Mouse (Mus musculus): ENCODE results near the gene AI464131. TPM values are rescaled to one million over a fixed set of nuclear protein-coding genes. Genes with fewer than 3 reads are reported as not detected.
A peak's percentile ranks its signal among the peaks of the same experiment; 100 is the strongest.

The AI464131 gene
- polyA plus RNA-seq, 1 experiment from 2014 or later: 19.5 TPM

DNA sequence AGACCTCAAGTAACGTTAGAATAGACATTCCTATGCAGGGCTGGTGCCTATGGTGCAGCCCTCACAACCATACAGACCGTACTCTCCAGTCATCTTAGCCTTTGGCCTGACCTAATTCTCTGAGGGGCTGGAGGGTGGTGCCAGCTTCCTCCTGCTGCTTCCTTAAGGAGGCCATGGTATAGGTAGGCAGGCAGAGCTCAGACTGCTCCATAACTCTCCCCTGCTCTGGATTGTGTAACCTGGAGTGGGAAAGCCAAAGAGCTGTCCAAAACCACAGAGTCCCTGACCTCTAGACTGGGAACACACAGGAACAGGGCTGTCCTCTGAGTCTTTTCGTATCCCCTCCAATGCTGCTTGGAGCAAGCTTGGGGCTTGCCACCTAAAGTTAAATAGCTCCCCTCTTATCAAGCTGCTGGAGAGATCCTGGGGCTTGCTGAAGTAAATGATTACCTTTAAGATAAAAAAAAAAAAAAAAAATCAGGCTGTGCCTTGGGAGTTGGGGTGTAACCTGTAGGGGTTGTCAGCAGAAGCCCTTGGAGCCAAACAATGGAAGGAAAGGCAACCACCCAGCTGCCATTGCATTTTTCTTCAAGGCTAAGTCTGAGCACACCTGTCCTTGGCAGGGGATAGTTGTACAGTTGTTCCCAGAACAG lies 9.3 kb downstream of the AI464131 start:
- no peak for ATAC-seq
- H3K4me1 ChIP-seq (ENCODE audit: control insufficient read depth, insufficient read depth, low read depth, low read length): peaks cover 12% of the 10 kb centered on the region
- no peak overlapping the region for H3K27ac ChIP-seq (ENCODE audit: low read depth, low read length)
- H3K4me2 ChIP-seq (ENCODE audit: low read length): no peak overlapping the region
- H3K9me3 ChIP-seq (ENCODE audit: control insufficient read depth, low read length): no peaks in the 10 kb centered on the region
- H3K9ac ChIP-seq (ENCODE audit: low read depth, low read length): no peak overlapping the region
- WGBS: 75% methylated on average over 3 of the region's 3 CpGs
- no peak overlapping the region for H3K4me3 ChIP-seq (ENCODE audit: low read length)
- no peaks in the 10 kb centered on the region for H3K36me3 ChIP-seq (ENCODE audit: control insufficient read depth, insufficient read depth, low read length)
- peaks cover 10% of the 10 kb centered on the region for H3K27me3 ChIP-seq (replicated peaks; ENCODE audit: control insufficient read depth, insufficient read depth, low read length)

DNA sequence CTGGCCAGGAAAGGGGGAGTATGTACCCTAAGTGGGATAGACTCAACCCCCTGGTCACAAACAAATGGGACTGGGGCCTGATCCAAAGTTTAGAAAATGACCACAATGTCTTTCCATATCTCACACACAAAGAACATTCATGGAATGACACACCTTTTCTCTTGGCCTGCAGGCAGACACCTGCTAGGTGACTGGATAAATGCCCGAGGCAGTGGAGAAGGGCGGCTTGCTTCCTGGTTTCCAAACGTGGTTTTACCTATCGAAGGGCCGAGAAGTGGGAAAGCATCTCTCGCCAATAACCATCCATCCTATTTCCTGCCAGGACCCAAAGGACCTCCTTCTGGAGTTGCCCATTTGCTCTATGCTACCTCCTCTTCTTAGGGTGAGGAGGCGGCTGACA lies 9.9 kb downstream of the AI464131 start:
- peaks cover 6% of the 10 kb centered on the region for H3K27me3 ChIP-seq (replicated peaks; ENCODE audit: control insufficient read depth, insufficient read depth, low read length)
- no peak for ATAC-seq
- H3K27ac ChIP-seq (ENCODE audit: low read depth, low read length): no peak overlapping the region
- peaks cover 6% of the 10 kb centered on the region for H3K4me1 ChIP-seq (ENCODE audit: control insufficient read depth, insufficient read depth, low read depth, low read length)
- no peaks in the 10 kb centered on the region for H3K36me3 ChIP-seq (ENCODE audit: control insufficient read depth, insufficient read depth, low read length)
- 86% methylated on average over 7 of the region's 7 CpGs for WGBS
- H3K9ac ChIP-seq (ENCODE audit: low read depth, low read length): no peak overlapping the region
- H3K9me3 ChIP-seq (ENCODE audit: control insufficient read depth, low read length): no peaks in the 10 kb centered on the region
- no peak overlapping the region for H3K4me3 ChIP-seq (ENCODE audit: low read length)
- no peak overlapping the region for H3K4me2 ChIP-seq (ENCODE audit: low read length)

DNA sequence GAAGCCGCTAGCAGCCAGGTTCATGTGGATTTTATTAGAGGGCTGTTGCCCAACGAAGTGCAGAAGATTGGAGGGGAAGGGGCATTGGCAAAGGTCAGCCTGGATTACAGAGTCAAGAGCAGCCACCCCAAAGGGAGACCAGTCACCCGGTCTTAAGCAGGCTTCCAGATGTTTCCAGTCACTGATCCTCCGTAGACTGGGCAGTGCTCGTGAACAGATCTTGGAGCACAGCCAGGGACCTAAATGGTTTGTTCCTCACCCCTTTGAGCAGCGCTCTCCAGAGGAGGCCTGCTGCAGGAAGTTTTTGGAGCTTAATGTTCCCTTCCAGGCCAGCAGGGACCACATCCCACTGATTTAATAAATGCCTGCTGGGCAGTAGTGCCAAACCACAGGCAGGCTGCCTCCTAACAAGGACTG lies 21.3 kb downstream of the AI464131 start:
- H3K4me2 ChIP-seq (ENCODE audit: low read length): no peak overlapping the region
- H3K4me1 ChIP-seq (ENCODE audit: control insufficient read depth, insufficient read depth, low read depth, low read length): peaks cover 3% of the 10 kb centered on the region; the same call in 1 of the 2 replicates
- WGBS: 55% methylated on average over 6 of the region's 6 CpGs
- peak overlapping the region; percentile 24; the same call in 1 of the 2 replicates for H3K27ac ChIP-seq (ENCODE audit: low read depth, low read length)
- peaks cover 7% of the 10 kb centered on the region; the same call in 1 of the 2 replicates for H3K36me3 ChIP-seq (ENCODE audit: control insufficient read depth, insufficient read depth, low read length)
- peak; percentile 46; the same call in 1 of the 2 replicates for ATAC-seq
- H3K9ac ChIP-seq (ENCODE audit: low read depth, low read length): no peak overlapping the region
- no peaks in the 10 kb centered on the region for H3K27me3 ChIP-seq (replicated peaks; ENCODE audit: control insufficient read depth, insufficient read depth, low read length)
- H3K4me3 ChIP-seq (ENCODE audit: low read length): no peak overlapping the region
- peaks cover 4% of the 10 kb centered on the region for H3K9me3 ChIP-seq (ENCODE audit: control insufficient read depth, low read length)

DNA sequence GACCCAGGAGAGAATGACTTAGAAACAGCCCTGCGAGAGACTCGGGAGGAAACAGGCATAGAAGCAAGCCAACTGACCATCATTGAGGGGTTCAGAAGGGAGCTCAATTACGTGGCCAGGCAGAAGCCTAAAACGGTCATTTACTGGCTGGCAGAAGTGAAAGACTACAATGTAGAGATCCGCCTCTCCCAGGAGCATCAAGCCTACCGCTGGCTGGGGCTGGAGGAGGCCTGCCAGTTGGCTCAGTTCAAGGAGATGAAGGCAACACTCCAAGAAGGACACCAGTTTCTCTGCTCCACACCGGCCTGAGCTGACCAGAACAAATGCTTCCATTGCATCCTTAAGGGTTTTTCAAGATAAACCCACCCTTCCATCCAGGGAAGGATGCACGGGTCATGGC lies 22.6 kb downstream of the AI464131 start:
- Histone ChIP-seq H3K27ac (ENCODE audit: low read depth, low read length) (0 out of 2 replicates have a peak overlapping the region, but pooled peaks have one; percentile 32), H3K9me3 (ENCODE audit: control insufficient read depth, low read length) (no peaks in the 10 kb centered on the region), H3K9ac (ENCODE audit: low read depth, low read length) (no peak overlapping the region), H3K36me3 (ENCODE audit: control insufficient read depth, insufficient read depth, low read length) (peaks cover 7% of the 10 kb centered on the region; the same call in 1 of the 2 replicates), H3K27me3 (replicated peaks; ENCODE audit: control insufficient read depth, insufficient read depth, low read length) (no peaks in the 10 kb centered on the region), H3K4me1 (ENCODE audit: control insufficient read depth, insufficient read depth, low read depth, low read length) (peaks cover 3% of the 10 kb centered on the region; the same call in 1 of the 2 replicates), H3K4me2 (ENCODE audit: low read length) (no peak overlapping the region), H3K4me3 (ENCODE audit: low read length) (no peak overlapping the region)
- 70% methylated on average over 8 of the region's 8 CpGs for whole genome bisulfite sequencing
- peak; percentile 89 for ATAC-seq

DNA sequence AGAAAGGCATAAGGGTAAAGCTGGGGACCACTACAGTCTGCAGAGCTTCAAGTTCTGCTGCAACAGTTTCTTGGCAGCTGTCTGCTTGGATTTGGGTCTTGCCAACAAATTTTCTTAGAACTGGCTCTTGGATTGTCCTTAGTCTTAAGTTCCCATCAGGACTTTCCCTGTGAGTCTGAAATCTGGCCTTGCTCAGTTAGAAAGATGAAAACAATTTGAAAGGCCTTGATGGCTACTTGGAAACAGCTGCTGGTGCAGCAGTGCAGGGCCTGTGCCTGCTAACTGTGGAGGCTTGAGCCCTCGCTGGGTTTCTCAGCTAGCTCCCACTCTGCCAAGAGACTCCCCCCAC lies 23.4 kb downstream of the AI464131 start:
- WGBS: 63% methylated on average over 1 of the region's 1 CpGs
- Histone ChIP-seq H3K9me3 (ENCODE audit: control insufficient read depth, low read length) (no peaks in the 10 kb centered on the region), H3K27me3 (replicated peaks; ENCODE audit: control insufficient read depth, insufficient read depth, low read length) (no peaks in the 10 kb centered on the region), H3K36me3 (ENCODE audit: control insufficient read depth, insufficient read depth, low read length) (peaks cover 7% of the 10 kb centered on the region; the same call in 1 of the 2 replicates), H3K4me2 (ENCODE audit: low read length) (no peak overlapping the region), H3K27ac (ENCODE audit: low read depth, low read length) (no peak overlapping the region), H3K4me1 (ENCODE audit: control insufficient read depth, insufficient read depth, low read depth, low read length) (peaks cover 3% of the 10 kb centered on the region; the same call in 1 of the 2 replicates), H3K9ac (ENCODE audit: low read depth, low read length) (no peak overlapping the region), H3K4me3 (ENCODE audit: low read length) (no peak overlapping the region)
- ATAC-seq: peak; percentile 38; the same call in 1 of the 2 replicates

DNA sequence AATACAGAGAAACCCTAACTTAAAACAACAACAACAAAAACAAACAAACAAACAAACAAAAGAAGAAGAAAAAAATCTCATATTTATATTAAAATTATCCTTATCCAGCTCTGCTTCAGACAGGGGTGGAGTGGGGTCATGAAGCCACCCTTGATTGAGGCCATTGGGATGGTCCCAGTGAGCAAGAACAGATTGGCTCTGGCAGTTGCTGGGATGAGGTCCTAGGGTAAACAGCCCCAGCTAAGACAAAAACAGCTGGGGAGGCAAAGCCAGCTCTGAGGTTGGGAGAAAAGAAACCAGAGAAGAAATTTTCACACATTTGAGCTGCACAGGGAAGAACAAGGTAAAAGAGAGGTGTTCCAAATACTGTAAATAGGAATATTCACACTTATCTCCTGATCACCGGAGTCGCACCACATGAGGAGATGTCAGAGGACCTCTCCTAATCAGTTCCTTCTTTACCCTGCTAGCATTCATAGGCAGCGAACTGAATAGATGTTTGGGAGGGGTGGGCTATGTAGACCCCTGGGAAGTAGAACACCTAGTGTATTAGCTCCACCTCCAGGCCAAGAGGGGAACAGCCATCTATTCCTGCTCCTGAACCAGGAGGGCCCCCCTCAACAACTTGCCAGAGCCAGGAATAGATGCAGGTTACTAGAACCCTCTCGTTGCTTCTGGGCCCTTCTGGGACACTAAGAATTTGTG lies 24.0 kb downstream of the AI464131 start:
- Histone ChIP-seq H3K4me1 (ENCODE audit: control insufficient read depth, insufficient read depth, low read depth, low read length) (peaks cover 3% of the 10 kb centered on the region; the same call in 1 of the 2 replicates), H3K9me3 (ENCODE audit: control insufficient read depth, low read length) (no peaks in the 10 kb centered on the region), H3K27ac (ENCODE audit: low read depth, low read length) (no peak overlapping the region), H3K27me3 (replicated peaks; ENCODE audit: control insufficient read depth, insufficient read depth, low read length) (no peaks in the 10 kb centered on the region), H3K4me3 (ENCODE audit: low read length) (no peak overlapping the region), H3K4me2 (ENCODE audit: low read length) (no peak overlapping the region), H3K9ac (ENCODE audit: low read depth, low read length) (no peak overlapping the region), H3K36me3 (ENCODE audit: control insufficient read depth, insufficient read depth, low read length) (peaks cover 7% of the 10 kb centered on the region; the same call in 1 of the 2 replicates)
- 0 out of 2 replicates have a peak, but pooled peaks have one; percentile 16 for ATAC-seq
- 66% methylated on average over 4 of the region's 4 CpGs for whole genome bisulfite sequencing

DNA sequence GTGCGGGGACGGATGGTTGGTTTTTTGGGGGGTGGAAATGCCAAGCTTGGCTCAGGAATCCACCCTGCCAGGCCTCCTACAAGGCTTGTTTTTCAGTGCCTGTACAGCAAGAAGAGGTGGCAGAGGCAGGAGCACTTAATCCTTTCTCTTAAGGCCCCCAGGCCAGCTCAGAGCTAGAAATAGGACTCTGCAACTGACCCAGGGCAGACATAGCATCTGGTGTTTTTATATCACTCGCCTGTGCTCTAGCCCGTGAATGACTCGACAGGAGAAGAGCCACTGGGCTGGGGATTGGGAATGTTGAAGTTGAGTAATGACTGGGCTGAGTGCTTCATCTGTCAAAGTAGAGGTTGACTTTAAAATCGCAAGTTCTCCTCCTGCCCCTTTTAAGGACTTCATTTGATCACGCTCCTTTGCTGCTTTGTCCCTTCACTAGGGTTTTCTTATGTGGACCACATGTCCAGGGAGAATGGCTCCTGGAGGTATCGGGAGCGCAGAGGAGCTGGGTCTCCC lies 25.2 kb downstream of the AI464131 start:
- no peak overlapping the region for H3K4me3 ChIP-seq (ENCODE audit: low read length)
- H3K27me3 ChIP-seq (replicated peaks; ENCODE audit: control insufficient read depth, insufficient read depth, low read length): no peaks in the 10 kb centered on the region
- peaks cover 7% of the 10 kb centered on the region; the same call in 1 of the 2 replicates for H3K36me3 ChIP-seq (ENCODE audit: control insufficient read depth, insufficient read depth, low read length)
- ATAC-seq: no peak
- 84% methylated on average over 9 of the region's 9 CpGs for WGBS
- no peaks in the 10 kb centered on the region for H3K9me3 ChIP-seq (ENCODE audit: control insufficient read depth, low read length)
- no peak overlapping the region for H3K27ac ChIP-seq (ENCODE audit: low read depth, low read length)
- H3K4me2 ChIP-seq (ENCODE audit: low read length): no peak overlapping the region
- H3K4me1 ChIP-seq (ENCODE audit: control insufficient read depth, insufficient read depth, low read depth, low read length): peaks cover 3% of the 10 kb centered on the region; the same call in 1 of the 2 replicates
- H3K9ac ChIP-seq (ENCODE audit: low read depth, low read length): no peak overlapping the region

DNA sequence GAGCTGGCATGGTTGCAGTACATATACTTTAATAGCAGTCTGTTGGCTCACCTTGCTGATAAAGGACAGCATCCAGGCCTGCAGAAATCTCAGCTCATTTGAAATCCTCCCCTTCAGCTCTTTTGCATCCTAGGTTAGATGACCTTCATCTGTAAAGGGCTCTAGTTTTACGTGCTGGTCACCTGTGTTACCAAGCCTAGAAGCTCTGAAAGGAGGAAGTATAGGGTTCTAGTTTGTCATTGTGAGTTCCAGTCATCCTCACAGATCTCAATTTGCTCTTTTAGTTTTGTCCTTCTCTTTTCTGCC lies 31.5 kb downstream of the AI464131 start:
- Histone ChIP-seq H3K4me2 (ENCODE audit: low read length) (no peak overlapping the region), H3K4me1 (ENCODE audit: control insufficient read depth, insufficient read depth, low read depth, low read length) (peaks cover 14% of the 10 kb centered on the region), H3K36me3 (ENCODE audit: control insufficient read depth, insufficient read depth, low read length) (no peaks in the 10 kb centered on the region), H3K9me3 (ENCODE audit: control insufficient read depth, low read length) (no peaks in the 10 kb centered on the region), H3K27ac (ENCODE audit: low read depth, low read length) (peak overlapping the region; percentile 14), H3K4me3 (ENCODE audit: low read length) (no peak overlapping the region), H3K9ac (ENCODE audit: low read depth, low read length) (no peak overlapping the region), H3K27me3 (replicated peaks; ENCODE audit: control insufficient read depth, insufficient read depth, low read length) (no peaks in the 10 kb centered on the region)
- no peak for ATAC-seq
- 80% methylated on average over 1 of the region's 1 CpGs for WGBS

DNA sequence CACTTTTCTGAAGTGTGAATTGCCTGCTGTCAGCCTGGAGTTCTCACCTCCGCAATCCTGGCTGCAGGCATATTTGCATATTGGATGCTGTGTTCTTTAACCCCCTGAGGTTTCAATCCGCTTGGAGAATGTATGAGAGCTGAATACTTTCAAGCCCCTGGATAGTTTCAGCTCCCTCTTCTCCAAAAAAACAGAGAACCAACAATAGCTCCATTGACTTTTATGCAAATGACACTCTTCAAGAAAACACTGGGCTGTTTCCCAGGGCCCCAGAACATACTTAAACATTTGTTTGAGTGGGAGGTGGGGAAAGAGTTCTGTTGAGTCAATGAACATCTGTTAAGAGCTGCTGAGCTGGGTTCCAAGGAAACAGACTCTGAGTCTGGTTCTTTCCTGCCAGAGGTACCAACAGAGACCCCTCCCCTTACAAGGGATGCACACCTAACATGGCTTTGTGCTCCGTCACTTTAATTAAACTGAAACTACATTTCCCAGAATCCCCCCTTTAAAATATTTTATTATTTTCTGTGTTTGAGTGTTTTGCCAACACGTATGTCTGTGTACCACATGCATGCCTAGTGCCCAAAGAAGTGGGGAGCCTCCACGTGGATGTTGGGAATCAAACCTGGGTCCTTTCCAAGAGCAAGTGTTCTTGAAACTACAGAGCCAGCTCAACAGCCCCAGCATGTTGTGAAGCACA lies 32.0 kb downstream of the AI464131 start:
- H3K27me3 ChIP-seq (replicated peaks; ENCODE audit: control insufficient read depth, insufficient read depth, low read length): no peaks in the 10 kb centered on the region
- H3K4me3 ChIP-seq (ENCODE audit: low read length): no peak overlapping the region
- peaks cover 14% of the 10 kb centered on the region for H3K4me1 ChIP-seq (ENCODE audit: control insufficient read depth, insufficient read depth, low read depth, low read length)
- H3K9me3 ChIP-seq (ENCODE audit: control insufficient read depth, low read length): no peaks in the 10 kb centered on the region
- H3K27ac ChIP-seq (ENCODE audit: low read depth, low read length): peak overlapping the region; percentile 14
- WGBS: 19% methylated on average over 5 of the region's 5 CpGs
- H3K9ac ChIP-seq (ENCODE audit: low read depth, low read length): no peak overlapping the region
- ATAC-seq: peak; percentile 86
- no peaks in the 10 kb centered on the region for H3K36me3 ChIP-seq (ENCODE audit: control insufficient read depth, insufficient read depth, low read length)
- H3K4me2 ChIP-seq (ENCODE audit: low read length): no peak overlapping the region
